Mouse (Mus musculus): ENCODE data around the gene Cacna2d2. TPM values are rescaled to one million over a fixed set of nuclear protein-coding genes. Genes with fewer than 3 reads are reported as not detected.

Gene Cacna2d2
- total and polyA plus RNA-seq, 2 experiments from 2014 or later, result 7.6 to 108 TPM

DNA sequence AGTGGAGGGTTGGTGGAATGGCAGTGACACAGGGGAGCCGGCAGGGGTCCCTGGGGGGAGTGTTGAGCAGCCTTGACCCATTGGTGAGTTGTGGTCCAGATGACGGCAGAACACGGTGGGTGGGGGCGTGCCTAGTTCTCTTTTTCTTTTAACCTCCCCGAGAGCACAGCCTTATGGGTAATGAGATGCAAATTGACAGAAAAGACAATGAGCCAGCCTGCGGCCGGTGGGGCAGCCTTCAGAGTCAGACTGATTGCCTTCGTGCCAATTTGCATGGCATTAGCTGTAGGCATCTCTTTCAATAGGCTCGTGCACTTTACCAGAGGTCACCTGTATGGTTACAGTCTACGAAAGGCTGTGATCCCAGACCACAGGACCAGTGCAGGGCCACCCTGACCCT is 86.7 kb downstream of the Cacna2d2 start:
- ATAC-seq (no peak), DNase-seq (ENCODE audit: low spot score) (no peak)
- no peak overlapping the region for H3K4me2 ChIP-seq (ENCODE audit: low read depth, low read length)
- no peak overlapping the region for H3K4me3 ChIP-seq (ENCODE audit: low read length)
- H3K27me3 ChIP-seq (ENCODE audit: insufficient read depth, low read length), result no peaks in the 10 kb centered on the region
- no peaks in the 10 kb centered on the region for H3K36me3 ChIP-seq (ENCODE audit: insufficient read depth, low read length)
- peaks cover 18% of the 10 kb centered on the region for H3K4me1 ChIP-seq (ENCODE audit: insufficient read depth, low read length)
- H3K9ac ChIP-seq (replicated peaks; ENCODE audit: low read length), result no peak overlapping the region
- H3K9me3 ChIP-seq (ENCODE audit: low read length), result no peaks in the 10 kb centered on the region
- 25% methylated on average over 10 of the region's 10 CpGs for WGBS
- TF ChIP-seq CTCF (IDR thresholded peaks at IDR 0.05; ENCODE audit: low read depth), result no peak
- no peak overlapping the region for H3K27ac ChIP-seq

DNA sequence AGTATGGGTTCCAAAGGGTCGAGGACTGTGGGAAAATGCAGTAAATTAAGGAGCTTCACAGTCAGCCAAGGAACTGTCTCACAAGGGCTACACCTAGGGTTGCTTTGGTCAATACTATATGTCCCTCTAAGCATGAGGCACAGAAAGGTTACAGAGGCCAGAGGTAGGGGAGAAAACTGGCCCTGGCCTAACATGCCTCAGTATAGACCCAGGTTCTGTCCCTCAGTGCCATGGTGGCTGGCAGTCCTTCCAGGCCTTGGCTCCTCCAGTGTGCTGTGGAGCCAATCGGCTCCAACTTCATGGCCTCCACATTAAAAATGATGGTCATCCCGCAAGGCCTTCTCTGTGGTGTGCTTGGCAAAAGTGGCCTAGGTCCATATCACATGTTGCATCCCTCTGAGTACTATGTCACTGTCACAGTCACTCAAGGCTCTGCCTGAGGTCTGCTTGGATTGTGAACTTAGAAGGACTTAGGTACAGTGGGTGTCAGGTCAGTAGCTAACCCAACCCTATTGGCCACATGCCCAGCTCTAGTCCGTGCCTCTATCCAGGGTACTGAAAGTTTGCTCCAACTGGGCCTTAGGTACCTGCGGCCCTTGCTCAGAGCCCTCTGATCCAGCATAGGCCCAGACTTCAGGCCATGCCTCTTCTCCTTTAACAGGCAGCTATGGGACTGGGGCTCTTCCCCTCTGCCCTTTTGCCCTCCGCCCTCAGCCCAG is 87.3 kb downstream of the Cacna2d2 start:
- ATAC-seq (no peak), DNase-seq (ENCODE audit: low spot score) (no peak)
- Histone ChIP-seq H3K36me3 (ENCODE audit: insufficient read depth, low read length) (no peaks in the 10 kb centered on the region), H3K27ac (no peak overlapping the region), H3K27me3 (ENCODE audit: insufficient read depth, low read length) (no peaks in the 10 kb centered on the region), H3K4me2 (ENCODE audit: low read depth, low read length) (no peak overlapping the region), H3K9me3 (ENCODE audit: low read length) (no peaks in the 10 kb centered on the region), H3K4me3 (ENCODE audit: low read length) (no peak overlapping the region), H3K4me1 (ENCODE audit: insufficient read depth, low read length) (peaks cover 12% of the 10 kb centered on the region), H3K9ac (replicated peaks; ENCODE audit: low read length) (no peak overlapping the region)
- WGBS, result 71% methylated on average over 6 of the region's 6 CpGs
- TF ChIP-seq CTCF (IDR thresholded peaks at IDR 0.05; ENCODE audit: low read depth), result no peak

DNA sequence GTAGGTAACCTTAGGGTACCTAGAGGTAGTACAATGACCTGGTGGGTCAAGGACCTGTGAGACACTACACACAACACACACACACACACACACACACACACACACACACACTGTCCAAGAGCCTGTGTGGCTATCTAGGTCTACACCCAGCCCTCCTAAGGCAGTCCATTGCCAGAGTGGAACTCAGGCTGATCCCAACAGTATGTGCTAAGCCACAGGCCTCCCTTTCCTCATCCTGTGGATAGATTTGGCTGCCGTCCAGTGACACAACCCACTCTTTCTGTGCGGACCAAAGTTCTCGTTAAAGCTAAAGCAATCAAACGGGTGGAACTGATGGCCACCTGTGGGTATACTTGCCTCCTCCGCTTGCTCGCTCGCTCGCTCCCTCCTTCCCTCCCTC is 90.7 kb downstream of the Cacna2d2 start:
- 47% methylated on average over 8 of the region's 8 CpGs for WGBS
- H3K4me3 ChIP-seq (ENCODE audit: low read length), result no peak overlapping the region
- no peaks in the 10 kb centered on the region for H3K4me1 ChIP-seq (ENCODE audit: insufficient read depth, low read length)
- no peaks in the 10 kb centered on the region for H3K27me3 ChIP-seq (ENCODE audit: insufficient read depth, low read length)
- no peak overlapping the region for H3K9ac ChIP-seq (replicated peaks; ENCODE audit: low read length)
- no peaks in the 10 kb centered on the region for H3K36me3 ChIP-seq (ENCODE audit: insufficient read depth, low read length)
- H3K4me2 ChIP-seq (ENCODE audit: low read depth, low read length), result no peak overlapping the region
- DNase-seq (ENCODE audit: low spot score) (no peak), ATAC-seq (no peak)
- H3K27ac ChIP-seq, result no peak overlapping the region
- TF ChIP-seq CTCF (IDR thresholded peaks at IDR 0.05; ENCODE audit: low read depth), result no peak
- no peaks in the 10 kb centered on the region for H3K9me3 ChIP-seq (ENCODE audit: low read length)

- no peaks in the 10 kb centered on the region for H3K4me1 ChIP-seq (ENCODE audit: insufficient read depth, low read length)
- ATAC-seq, result no peak
- H3K27me3 ChIP-seq (ENCODE audit: insufficient read depth, low read length), result no peaks in the 10 kb centered on the region
- no peak for DNase-seq (ENCODE audit: low spot score)
- H3K9ac ChIP-seq (replicated peaks; ENCODE audit: low read length), result no peak overlapping the region
- H3K27ac ChIP-seq, result no peak overlapping the region
- WGBS, result 78% methylated on average over 6 of the region's 6 CpGs
- no peak overlapping the region for H3K4me2 ChIP-seq (ENCODE audit: low read depth, low read length)
- no peaks in the 10 kb centered on the region for H3K9me3 ChIP-seq (ENCODE audit: low read length)
- H3K36me3 ChIP-seq (ENCODE audit: insufficient read depth, low read length), result no peaks in the 10 kb centered on the region
- TF ChIP-seq CTCF (IDR thresholded peaks at IDR 0.05; ENCODE audit: low read depth), result no peak
- H3K4me3 ChIP-seq (ENCODE audit: low read length), result no peak overlapping the region
Observed at GRCm38 (mm10) chr9:107490625-107491024, 91.2 kb downstream of the Cacna2d2 start.

DNA sequence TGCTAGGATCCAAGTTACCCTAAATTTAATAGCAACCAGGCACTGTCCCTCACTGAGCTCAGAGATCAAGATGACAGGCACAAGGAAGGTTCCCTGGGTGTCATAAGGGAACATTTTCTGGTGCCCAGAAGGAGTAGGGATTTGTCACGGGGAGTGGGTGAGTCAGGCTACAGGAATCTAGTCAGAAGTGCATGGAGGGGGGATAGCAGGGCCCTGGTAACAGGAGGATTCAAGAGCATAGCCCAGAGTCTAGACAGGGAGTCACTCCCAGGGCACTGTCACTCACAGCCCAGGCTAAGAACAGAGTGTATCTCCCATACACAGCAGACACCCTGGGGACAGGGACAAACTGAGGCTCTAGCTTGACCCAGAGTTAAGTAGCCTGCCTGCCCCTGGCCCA is 94.1 kb downstream of the Cacna2d2 start:
- H3K27ac ChIP-seq, result no peak overlapping the region
- no peaks in the 10 kb centered on the region for H3K36me3 ChIP-seq (ENCODE audit: insufficient read depth, low read length)
- no peak overlapping the region for H3K4me3 ChIP-seq (ENCODE audit: low read length)
- WGBS, result 70% methylated on average over 1 of the region's 1 CpGs
- no peak overlapping the region for H3K9ac ChIP-seq (replicated peaks; ENCODE audit: low read length)
- no peak for TF ChIP-seq CTCF (IDR thresholded peaks at IDR 0.05; ENCODE audit: low read depth)
- no peak for DNase-seq (ENCODE audit: low spot score)
- no peak overlapping the region for H3K4me2 ChIP-seq (ENCODE audit: low read depth, low read length)
- no peaks in the 10 kb centered on the region for H3K4me1 ChIP-seq (ENCODE audit: insufficient read depth, low read length)
- no peaks in the 10 kb centered on the region for H3K9me3 ChIP-seq (ENCODE audit: low read length)
- ATAC-seq, result no peak
- no peaks in the 10 kb centered on the region for H3K27me3 ChIP-seq (ENCODE audit: insufficient read depth, low read length)

DNA sequence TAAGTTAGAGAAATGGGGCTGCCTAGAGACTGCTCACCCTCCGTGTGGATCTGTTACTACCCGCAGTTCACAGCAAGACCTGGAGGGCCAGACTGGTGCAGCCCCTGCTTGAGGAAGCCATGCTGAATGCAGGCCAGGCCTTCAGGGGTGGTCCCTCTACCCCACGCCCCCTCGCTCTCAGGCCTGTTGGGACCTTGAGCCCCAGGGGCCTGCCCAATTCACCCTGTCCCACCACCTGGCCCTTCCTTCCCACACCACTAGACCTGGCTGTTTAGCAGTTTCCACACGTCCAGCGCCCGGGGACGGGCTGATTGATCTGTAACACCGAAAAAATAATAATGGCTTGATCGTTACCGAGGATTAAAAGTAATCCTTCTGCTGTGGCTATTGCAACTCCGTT is 94.8 kb downstream of the Cacna2d2 start:
- TF ChIP-seq CTCF (IDR thresholded peaks at IDR 0.05; ENCODE audit: low read depth), result no peak
- Histone ChIP-seq H3K4me3 (ENCODE audit: low read length) (no peak overlapping the region), H3K4me2 (ENCODE audit: low read depth, low read length) (no peak overlapping the region), H3K9me3 (ENCODE audit: low read length) (no peaks in the 10 kb centered on the region), H3K9ac (replicated peaks; ENCODE audit: low read length) (no peak overlapping the region), H3K27ac (no peak overlapping the region), H3K4me1 (ENCODE audit: insufficient read depth, low read length) (no peaks in the 10 kb centered on the region), H3K36me3 (ENCODE audit: insufficient read depth, low read length) (peaks cover 7% of the 10 kb centered on the region; the same call in 1 of the 2 replicates), H3K27me3 (ENCODE audit: insufficient read depth, low read length) (no peaks in the 10 kb centered on the region)
- DNase-seq (ENCODE audit: low spot score) (no peak), ATAC-seq (peak; percentile 25; the same call in 1 of the 2 replicates)
- 73% methylated on average over 12 of the region's 12 CpGs for WGBS

DNA sequence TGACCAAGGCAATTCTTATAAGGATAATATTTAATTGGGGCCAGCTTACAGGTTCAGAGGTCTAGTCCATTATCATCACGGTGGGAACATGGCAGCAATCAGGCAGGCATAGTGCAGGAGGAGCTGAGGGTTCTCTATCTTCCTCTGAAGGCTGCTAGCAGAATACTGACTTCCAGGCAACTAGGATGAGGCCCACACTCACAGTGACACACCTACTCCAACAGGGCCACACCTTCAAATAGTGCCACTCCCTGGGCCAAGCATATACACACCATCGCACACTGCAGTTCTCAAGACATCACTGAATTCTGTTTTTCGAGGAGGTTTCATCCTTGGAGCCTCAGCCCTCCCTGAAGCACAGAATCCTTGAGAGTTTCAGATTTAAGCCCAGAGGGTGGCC is 96.9 kb downstream of the Cacna2d2 start:
- Histone ChIP-seq H3K4me2 (ENCODE audit: low read depth, low read length) (no peak overlapping the region), H3K9ac (replicated peaks; ENCODE audit: low read length) (no peak overlapping the region), H3K27ac (no peak overlapping the region), H3K27me3 (ENCODE audit: insufficient read depth, low read length) (no peaks in the 10 kb centered on the region), H3K4me1 (ENCODE audit: insufficient read depth, low read length) (no peaks in the 10 kb centered on the region), H3K4me3 (ENCODE audit: low read length) (no peak overlapping the region), H3K9me3 (ENCODE audit: low read length) (no peaks in the 10 kb centered on the region), H3K36me3 (ENCODE audit: insufficient read depth, low read length) (peaks cover 7% of the 10 kb centered on the region; the same call in 1 of the 2 replicates)
- ATAC-seq (no peak), DNase-seq (ENCODE audit: low spot score) (no peak)
- no peak for TF ChIP-seq CTCF (IDR thresholded peaks at IDR 0.05; ENCODE audit: low read depth)
- WGBS, result 84% methylated on average over 3 of the region's 3 CpGs
